In genomic region chr9:75515464-75516113, GRCm38 (mm10) we compare ENCODE assay signal across 8 mouse cellular contexts. TPM values are rescaled to one million over a fixed set of nuclear protein-coding genes. Genes with fewer than 3 reads are reported as not detected.
DNase-seq lines count a peak whose midpoint lies in the region; ATAC-seq and TF ChIP-seq lines count a peak whose summit lies in the region.

No protein-coding gene starts in this region.

- peaks cover 3% of the 10 kb centered on the region; the same call in 1 of the 2 replicates for H3K4me1 ChIP-seq in forebrain, embryonic 14.5 days (ENCODE audit: control insufficient read depth, insufficient read depth, low read length)
- H3K4me1 ChIP-seq in intestine, postnatal 0 days (replicated peaks; ENCODE audit: control insufficient read depth, insufficient read depth, low read length) = no peaks in the 10 kb centered on the region
- H3K4me1 ChIP-seq in limb, embryonic 13.5 days = no peaks in the 10 kb centered on the region
- H3K4me1 ChIP-seq in midbrain, postnatal 0 days (ENCODE audit: insufficient read depth, low read length) = no peaks in the 10 kb centered on the region

- no peak overlapping the region for H3K9ac ChIP-seq in forebrain, embryonic 14.5 days (ENCODE audit: low read length)
- no peak overlapping the region for H3K9ac ChIP-seq in intestine, postnatal 0 days (ENCODE audit: low read depth, low read length)
- H3K9ac ChIP-seq in limb, embryonic 13.5 days = no peak overlapping the region
- no peak overlapping the region for H3K9ac ChIP-seq in midbrain, postnatal 0 days (replicated peaks; ENCODE audit: low read length, poor library complexity, severe bottlenecking)

- no peak overlapping the region for H3K4me2 ChIP-seq in forebrain, embryonic 14.5 days (ENCODE audit: low read length)
- H3K4me2 ChIP-seq in intestine, postnatal 0 days (replicated peaks; ENCODE audit: low read depth) = no peak overlapping the region
- H3K4me2 ChIP-seq in limb, embryonic 13.5 days (replicated peaks) = no peak overlapping the region
- H3K4me2 ChIP-seq in midbrain, postnatal 0 days (ENCODE audit: low read depth, low read length, poor library complexity, severe bottlenecking) = no peak overlapping the region

- peaks cover 12% of the 10 kb centered on the region; the same call in 1 of the 2 replicates for H3K36me3 ChIP-seq in forebrain, embryonic 14.5 days (ENCODE audit: control insufficient read depth, insufficient read depth, low read length)
- H3K36me3 ChIP-seq in intestine, postnatal 0 days (ENCODE audit: control insufficient read depth, insufficient read depth) = peaks cover 14% of the 10 kb centered on the region
- peaks cover 45% of the 10 kb centered on the region for H3K36me3 ChIP-seq in limb, embryonic 13.5 days
- peaks cover 8% of the 10 kb centered on the region for H3K36me3 ChIP-seq in midbrain, postnatal 0 days (ENCODE audit: insufficient read depth, low read length)

- DNase-seq in ovary, postnatal 14 days (ENCODE audit: low spot score) = peak; percentile 13
- DNase-seq in ovary, postnatal 36 days (ENCODE audit: low spot score) = no peak
- DNase-seq in cerebellum, adult 11-12 months = peak; percentile 43
- DNase-seq in forebrain, embryonic 14.5 days (ENCODE audit: low spot score) = peak; percentile 86
- peak; percentile 79 for DNase-seq in midbrain, postnatal 0 days (ENCODE audit: low spot score)
- DNase-seq in thymus, postnatal 25 days = peak; percentile 42

- no peaks in the 10 kb centered on the region for H3K9me3 ChIP-seq in forebrain, embryonic 14.5 days (replicated peaks; ENCODE audit: control insufficient read depth, low read length)
- H3K9me3 ChIP-seq in intestine, postnatal 0 days (ENCODE audit: control insufficient read depth) = no peaks in the 10 kb centered on the region
- H3K9me3 ChIP-seq in limb, embryonic 13.5 days = no peaks in the 10 kb centered on the region
- H3K9me3 ChIP-seq in midbrain, postnatal 0 days (ENCODE audit: low read length) = no peaks in the 10 kb centered on the region

- H3K27me3 ChIP-seq in forebrain, embryonic 14.5 days (replicated peaks; ENCODE audit: control insufficient read depth, insufficient read depth, low read length) = no peaks in the 10 kb centered on the region
- no peaks in the 10 kb centered on the region for H3K27me3 ChIP-seq in intestine, postnatal 0 days (replicated peaks; ENCODE audit: control insufficient read depth, insufficient read depth, low read length)
- H3K27me3 ChIP-seq in limb, embryonic 13.5 days = no peaks in the 10 kb centered on the region
- H3K27me3 ChIP-seq in midbrain, postnatal 0 days (ENCODE audit: insufficient read depth, low read length) = no peaks in the 10 kb centered on the region

- 64% methylated on average over 12 of the region's 12 CpGs for WGBS in forebrain, embryonic 14.5 days
- 62% methylated on average over 12 of the region's 12 CpGs for WGBS in intestine, postnatal 0 days
- 63% methylated on average over 12 of the region's 12 CpGs for WGBS in limb, embryonic 13.5 days
- WGBS in midbrain, postnatal 0 days = 63% methylated on average over 12 of the region's 12 CpGs

- peak; percentile 82 for ATAC-seq in forebrain, embryonic 14.5 days
- ATAC-seq in intestine, postnatal 0 days = no peak
- ATAC-seq in limb, embryonic 13.5 days (ENCODE audit: low FRiP score, low read depth) = peak; percentile 54; the same call in 1 of the 2 replicates
- peak; percentile 73 for ATAC-seq in midbrain, postnatal 0 days (ENCODE audit: low FRiP score)

- peak; percentile 86 for TF ChIP-seq CTCF in intestine, postnatal 0 days (IDR thresholded peaks at IDR 0.05; ENCODE audit: low read depth)
- TF ChIP-seq CTCF in midbrain, postnatal 0 days (IDR thresholded peaks at IDR 0.05) = peak; percentile 92

- H3K27ac ChIP-seq in forebrain, embryonic 14.5 days (ENCODE audit: low read depth, low read length) = no peak overlapping the region
- H3K27ac ChIP-seq in intestine, postnatal 0 days (ENCODE audit: low read depth, low read length) = no peak overlapping the region
- no peak overlapping the region for H3K27ac ChIP-seq in limb, embryonic 13.5 days
- no peak overlapping the region for H3K27ac ChIP-seq in midbrain, postnatal 0 days (ENCODE audit: low read depth, low read length)

- no peak overlapping the region for H3K4me3 ChIP-seq in forebrain, embryonic 14.5 days (ENCODE audit: low read depth, low read length)
- no peak overlapping the region for H3K4me3 ChIP-seq in intestine, postnatal 0 days (ENCODE audit: low read depth, low read length)
- no peak overlapping the region for H3K4me3 ChIP-seq in limb, embryonic 13.5 days
- H3K4me3 ChIP-seq in midbrain, postnatal 0 days (ENCODE audit: low read depth, low read length) = no peak overlapping the region

RNA-seq across cellular contexts. Expression of gene Tmod3, which starts 43.9 kb away (rescaled TPM):
- 92.4 and 104 TPM in 2 replicates for polyA plus RNA-seq in forebrain, embryonic 14.5 days (2014; fragmentation: Nextera tagmentation; extraction: Ambion mirVana)
- 65.5 and 70.2 TPM in 2 replicates for polyA plus RNA-seq in intestine, postnatal 0 days (2015; fragmentation: Nextera tagmentation; extraction: Ambion mirVana)
- polyA plus RNA-seq in limb, embryonic 13.5 days (2015; fragmentation: Nextera tagmentation; extraction: Ambion mirVana) = 105 and 111 TPM in 2 replicates
- 35.8 and 45.4 TPM in 2 replicates for total RNA-seq in midbrain, postnatal 0 days (2014; rRNA removed)
- polyA plus RNA-seq in midbrain, postnatal 0 days (2015; fragmentation: Nextera tagmentation; extraction: Ambion mirVana) = 64.0 and 65.5 TPM in 2 replicates
